Mouse (Mus musculus): ENCODE data around the gene Sirpb1b.
"Not testable (repeated sequence)": the region's sequence is repeated elsewhere in the genome, so short reads cannot be mapped to it uniquely, and the experiment has no call there.

The Sirpb1b gene
- long read RNA-seq, experiment 1, partial matches to known transcripts: 0 of 1 reads
- long read RNA-seq, experiment 1, other reads (novel, unspliced or antisense): 0 of 1 reads
- long read RNA-seq, experiment 2: 0 reads

- intact Hi-C loops (cut with DNase I): loop anchor here (5.0 kb wide), 1 partner anchor 272 kb away; the partner anchor contains the start of gene Sirpb1c
Measured at GRCm38 (mm10) chr3:15574887-15575286, at the start of gene Sirpb1b. TSS of gene Sirpb1b (minus strand) at chr3:15575065.

DNA sequence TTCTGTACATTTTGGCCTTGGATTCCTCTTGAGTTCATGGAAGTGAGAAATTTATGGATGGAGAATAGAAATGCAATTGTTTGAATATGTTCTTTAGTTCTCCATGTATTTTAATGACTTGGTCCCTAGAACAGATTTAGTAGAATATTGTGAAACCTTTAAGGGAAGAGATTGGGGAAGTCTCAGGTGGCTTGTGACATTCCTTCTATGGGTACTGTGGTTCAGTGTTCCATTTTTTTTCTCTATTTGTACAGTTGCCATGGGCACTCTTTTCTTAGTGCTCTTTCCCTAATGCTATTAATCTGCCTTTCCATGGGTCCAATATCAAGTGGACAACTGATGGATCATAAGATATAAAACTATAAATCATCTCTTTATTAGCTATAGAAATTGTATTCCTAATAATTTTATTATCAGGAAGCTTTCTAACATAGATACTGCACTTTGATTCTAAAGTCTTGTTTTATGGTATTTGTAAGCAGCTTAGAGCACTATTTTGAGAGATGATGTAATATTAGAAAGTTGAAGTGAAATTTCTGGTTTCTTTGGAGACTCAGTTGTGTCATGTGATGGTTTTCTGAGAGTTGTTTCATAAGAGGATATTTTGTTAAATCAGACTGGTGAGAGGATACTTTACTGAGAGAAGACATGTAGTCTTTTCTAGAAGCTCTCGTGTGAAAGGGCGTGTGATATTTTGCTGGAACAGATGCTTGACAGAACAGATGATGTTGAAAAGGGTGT is 15.7 kb upstream of the Sirpb1b start:
- intact Hi-C loops (cut with DNase I): not testable (repeated sequence)

GRCm38 (mm10) chr3:15586665-15587064 is 11.8 kb upstream of the Sirpb1b start:
- intact Hi-C loops (cut with DNase I): not testable (repeated sequence)

GRCm38 (mm10) chr3:15583452-15583851 is 8.6 kb upstream of the Sirpb1b start:
- intact Hi-C loops (cut with DNase I): no loop called here

DNA sequence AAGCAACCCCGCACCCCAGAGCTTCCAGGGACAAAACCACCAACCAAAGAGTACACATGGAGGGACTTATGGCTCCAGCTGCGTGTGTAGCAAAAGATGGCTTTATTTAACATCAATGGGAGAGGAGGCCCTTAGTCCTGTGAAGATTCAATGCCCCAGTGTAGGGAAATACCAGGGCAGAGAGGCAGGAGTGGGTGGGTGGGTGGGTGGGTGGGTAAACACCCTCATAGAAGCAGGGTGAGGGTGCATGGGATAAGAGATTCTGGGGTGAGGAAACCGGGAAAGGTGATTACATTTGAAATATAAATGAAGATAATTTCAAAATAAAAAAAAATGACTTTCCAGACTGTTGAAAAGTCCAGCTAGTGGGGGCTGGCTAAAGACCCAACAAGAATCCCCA is 8.1 kb upstream of the Sirpb1b start:
- intact Hi-C loops (cut with DNase I): not testable (repeated sequence)

DNA sequence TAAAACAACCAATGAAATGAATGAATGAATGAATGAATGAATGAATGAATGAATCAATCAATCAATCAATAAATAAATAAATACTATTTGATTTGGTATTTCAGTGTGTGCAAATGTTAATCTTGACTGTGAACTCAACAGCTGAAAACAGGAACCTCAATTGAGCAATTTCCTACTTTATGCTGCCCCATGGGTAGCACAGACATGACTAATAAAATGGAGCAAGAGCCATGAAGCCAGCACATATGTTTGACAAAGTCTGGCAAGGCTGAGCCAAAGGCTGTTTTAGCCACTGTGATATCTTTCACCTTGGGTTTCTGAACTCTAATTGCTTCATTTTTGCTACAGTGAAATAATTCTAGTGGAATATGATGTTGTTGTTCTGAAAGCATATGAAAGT is 1.6 kb upstream of the Sirpb1b start:
- intact Hi-C loops (cut with DNase I): loop anchor here (5.0 kb wide), 1 partner anchor 271 kb away; the partner anchor contains the start of gene Sirpb1c

GRCm38 (mm10) chr3:15528589-15528988 is 46.3 kb downstream of the Sirpb1b start:
- intact Hi-C loops (cut with DNase I): no loop called here

GRCm38 (mm10) chr3:15513608-15514007 is 61.3 kb downstream of the Sirpb1b start:
- intact Hi-C loops (cut with DNase I): not testable (repeated sequence)

- intact Hi-C loops (cut with DNase I): not testable (repeated sequence)
Measured at GRCm38 (mm10) chr3:15507792-15508321, 67.0 kb downstream of the Sirpb1b start.

DNA sequence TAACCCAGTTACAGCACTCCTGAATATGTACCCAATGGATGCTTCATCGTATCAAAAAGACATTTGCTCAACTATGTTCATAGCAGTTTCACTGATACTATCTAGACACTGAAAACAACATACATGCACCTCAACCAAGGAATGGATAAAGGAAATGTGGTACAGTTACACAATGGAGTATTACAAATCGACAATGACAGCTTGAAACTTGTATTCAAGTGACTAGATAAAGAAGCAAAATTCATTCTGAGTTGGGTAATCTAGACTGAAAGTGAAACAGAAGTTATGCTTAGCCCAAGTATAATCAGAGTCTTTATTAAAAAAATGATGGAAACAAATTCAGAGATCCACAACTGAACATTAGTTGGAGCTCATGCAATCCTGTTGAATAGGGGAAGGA is 100.0 kb downstream of the Sirpb1b start:
- intact Hi-C loops (cut with DNase I): not testable (repeated sequence)

DNA sequence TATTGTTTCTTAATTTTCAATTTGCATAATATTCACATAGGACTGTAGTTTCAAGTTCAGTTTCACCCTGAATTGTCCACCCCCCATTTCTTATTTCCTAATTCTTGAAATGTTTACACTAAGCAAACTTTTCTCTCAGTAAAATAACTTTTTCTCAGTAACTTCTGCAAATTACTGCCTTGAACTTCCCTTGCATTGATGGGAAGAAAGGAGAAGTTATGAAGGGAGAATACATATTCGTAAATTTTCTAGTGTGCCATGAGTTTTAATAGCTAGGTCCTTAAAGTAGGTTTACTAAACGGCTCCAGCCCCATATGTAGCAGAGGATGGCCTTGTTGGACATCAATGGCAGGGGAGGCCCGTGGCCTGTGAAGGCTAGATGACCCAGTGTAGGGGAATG is 104.7 kb downstream of the Sirpb1b start:
- intact Hi-C loops (cut with DNase I): not testable (repeated sequence)
